Mouse (Mus musculus) limb, embryonic 13.5 days (tissue): Measurements from ENCODE around the gene Myh15. TPM values are rescaled to one million over a fixed set of nuclear protein-coding genes. Genes with fewer than 3 reads are reported as not detected.
"Not testable (repeated sequence)": the region's sequence is repeated elsewhere in the genome, so short reads cannot be mapped to it uniquely, and the experiment has no call there.

ENCODE experiments used
- ATAC-seq: fragments of 200-750 bp; cut with Nextera tagmentation; 2 replicates; pipeline ENCODE4 v1.8.0; 2017; ENCODE audit warnings: low read depth, moderate number of reproducible peaks, moderate TSS enrichment; ENCODE audit not compliant: low FRiP score
- H3K27ac ChIP-seq: fragments of 300-500 bp; sonication (generic); 2 replicates; pipeline ENCODE4 v1.5.1; 2015; ENCODE audit warnings: inconsistent platforms, mild to moderate bottlenecking, moderate library complexity
- H3K27me3 ChIP-seq: fragments of 300-500 bp; sonication (generic); 2 replicates; pipeline ENCODE4 v1.6.1; 2015; ENCODE audit warnings: mild to moderate bottlenecking, inconsistent platforms
- H3K36me3 ChIP-seq: fragments of 300-500 bp; sonication (generic); 2 replicates; pipeline ENCODE4 v1.6.1; 2015; ENCODE audit warnings: inconsistent platforms, mild to moderate bottlenecking, moderate library complexity
- H3K4me1 ChIP-seq: fragments of 300-500 bp; sonication (generic); 2 replicates; pipeline ENCODE4 v1.6.1; 2015; ENCODE audit warnings: inconsistent platforms
- H3K4me2 ChIP-seq: fragments of 300-500 bp; sonication (generic); replicated peaks from 2 replicates; pipeline ENCODE4 v1.6.1; 2015; ENCODE audit warnings: inconsistent platforms, mild to moderate bottlenecking, moderate library complexity
- H3K4me3 ChIP-seq: fragments of 300-500 bp; sonication (generic); 2 replicates; pipeline ENCODE4 v1.5.1; 2015; ENCODE audit warnings: moderate library complexity, mild to moderate bottlenecking, inconsistent platforms
- H3K9ac ChIP-seq: fragments of 300-500 bp; sonication (generic); 2 replicates; pipeline ENCODE4 v1.6.1; 2015; ENCODE audit warnings: mild to moderate bottlenecking, inconsistent platforms
- H3K9me3 ChIP-seq: fragments of 300-500 bp; sonication (generic); 2 replicates; pipeline ENCODE4 v1.6.1; 2016; ENCODE audit warnings: inconsistent platforms
- WGBS: fragments of 180-500 bp; shearing (Covaris S2); methylation state at CpG from one replicate; pipeline ENCODE4 v1.1.7; 2015; 5-methylcytosine and 5-hydroxymethylcytosine counted together
- polyA plus RNA-seq: library from polyadenylated mRNA; unstranded; fragments of >200 nt; fragmentation: Nextera tagmentation; extraction: Ambion mirVana; gene quantifications from 2 replicates; pipeline ENCODE4 v1.2.1, GENCODE M21; 2015

Myh15 gene
- polyA plus RNA-seq, 1 experiment from 2014 or later, result 0.78 TPM

DNA sequence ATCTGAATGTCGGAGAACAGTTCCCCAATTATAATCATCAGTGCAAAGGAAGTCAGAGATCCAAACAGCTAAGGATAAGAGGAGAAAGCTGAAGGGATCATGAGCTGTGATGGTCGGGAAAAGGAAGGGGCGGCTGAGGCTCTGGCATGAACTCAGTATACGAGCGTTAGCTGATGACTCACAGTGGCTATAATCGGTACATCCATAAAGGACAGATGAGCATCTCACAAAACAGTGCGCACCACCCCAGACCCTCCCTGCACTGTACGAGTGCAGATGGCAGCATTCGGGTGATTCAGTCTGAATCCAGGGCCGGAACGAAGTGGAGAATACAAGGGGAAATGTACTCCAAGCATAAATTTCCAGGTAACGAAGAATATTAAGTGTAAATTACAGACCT lies 110.0 kb downstream of the Myh15 start:
- Histone ChIP-seq H3K9me3 (no peaks in the 10 kb centered on the region), H3K4me1 (no peaks in the 10 kb centered on the region), H3K4me2 (no peak overlapping the region), H3K9ac (no peak overlapping the region), H3K4me3 (no peak overlapping the region), H3K27me3 (no peaks in the 10 kb centered on the region), H3K36me3 (no peaks in the 10 kb centered on the region), H3K27ac (no peak overlapping the region)
- ATAC-seq, result no peak
- WGBS, result 82% methylated on average over 12 of the region's 12 CpGs

DNA sequence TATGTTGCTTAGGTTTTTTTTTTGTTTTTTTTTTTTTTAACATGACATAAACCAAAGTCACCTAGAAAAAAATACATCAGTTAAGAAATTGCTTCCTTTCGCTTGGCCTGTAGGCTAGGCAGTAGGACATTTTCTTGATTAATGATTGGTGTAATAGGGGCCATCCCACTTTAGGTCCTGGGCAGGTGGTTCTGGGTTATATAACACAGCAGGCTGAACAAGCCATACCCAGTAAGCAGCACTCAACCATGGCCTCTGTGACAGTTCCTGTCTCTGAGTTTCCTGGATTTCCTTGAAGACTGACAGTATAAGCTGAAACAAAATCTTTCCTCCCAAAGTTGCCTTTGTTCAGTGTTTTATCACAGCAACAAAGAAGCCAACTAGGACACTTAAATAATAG lies 117.8 kb downstream of the Myh15 start:
- Histone ChIP-seq H3K9me3 (no peaks in the 10 kb centered on the region), H3K9ac (no peak overlapping the region), H3K36me3 (no peaks in the 10 kb centered on the region), H3K4me1 (no peaks in the 10 kb centered on the region), H3K27me3 (no peaks in the 10 kb centered on the region), H3K4me3 (no peak overlapping the region), H3K4me2 (no peak overlapping the region), H3K27ac (no peak overlapping the region)
- WGBS, result 85% methylated on average over 1 of the region's 1 CpGs
- ATAC-seq, result no peak

DNA sequence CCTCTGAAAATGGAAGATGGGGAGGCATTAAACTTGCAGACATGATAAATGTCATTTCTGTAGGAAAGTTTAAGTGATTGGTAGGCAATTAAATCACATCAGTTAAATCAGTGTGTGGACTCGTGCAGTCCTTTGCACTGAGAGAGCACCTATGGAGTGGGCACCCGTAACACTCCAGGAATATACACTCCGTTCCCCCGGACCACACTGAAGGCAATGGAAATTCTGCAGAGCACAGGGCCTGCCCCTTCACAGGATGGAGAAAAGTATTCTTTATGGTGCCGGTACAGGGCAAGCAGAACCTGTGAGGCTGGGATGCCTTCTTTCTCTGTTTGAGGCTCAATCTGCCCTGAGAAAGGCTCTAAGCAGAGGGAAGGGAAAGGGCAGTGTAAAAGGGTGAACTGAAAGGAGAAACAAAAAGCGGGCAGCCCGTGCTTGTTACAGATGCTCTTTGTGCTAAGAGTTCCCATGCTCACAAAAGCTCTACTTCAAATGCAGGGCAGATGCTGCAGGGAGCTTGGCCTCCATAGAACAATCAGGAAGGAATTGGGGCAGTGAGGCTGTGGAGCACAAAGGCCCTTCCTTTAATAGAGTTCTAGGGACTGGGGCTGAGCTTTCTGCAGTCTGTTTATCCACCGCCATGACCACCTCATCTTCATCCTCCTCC lies 118.6 kb downstream of the Myh15 start:
- Histone ChIP-seq H3K27me3 (no peaks in the 10 kb centered on the region), H3K4me2 (no peak overlapping the region), H3K4me3 (no peak overlapping the region), H3K4me1 (no peaks in the 10 kb centered on the region), H3K36me3 (no peaks in the 10 kb centered on the region), H3K27ac (no peak overlapping the region), H3K9ac (no peak overlapping the region), H3K9me3 (no peaks in the 10 kb centered on the region)
- no peak for ATAC-seq
- 90% methylated on average over 8 of the region's 8 CpGs for WGBS

DNA sequence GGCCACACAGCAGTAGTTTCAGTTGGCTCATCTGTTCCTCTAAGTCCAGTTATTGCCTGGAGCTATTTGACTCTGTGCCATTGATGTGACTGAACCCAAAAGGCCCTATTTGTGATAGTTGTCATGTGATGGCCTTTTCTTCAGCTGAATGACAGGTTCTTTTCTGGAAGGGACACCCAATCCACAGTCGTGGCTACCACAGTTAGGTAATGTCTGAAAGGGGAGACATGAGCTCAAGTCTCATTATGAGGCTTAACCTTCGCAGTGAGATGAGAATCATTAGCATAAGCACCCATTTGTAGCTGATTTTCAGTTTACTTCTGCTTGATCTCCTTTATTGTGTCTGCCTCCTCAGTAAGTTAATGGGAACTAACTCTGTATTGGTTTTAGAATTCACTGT lies 136.2 kb downstream of the Myh15 start:
- H3K4me3 ChIP-seq, result no peak overlapping the region
- 67% methylated on average over 2 of the region's 2 CpGs for WGBS
- H3K9ac ChIP-seq, result no peak overlapping the region
- H3K4me2 ChIP-seq, result no peak overlapping the region
- H3K36me3 ChIP-seq, result no peaks in the 10 kb centered on the region
- H3K4me1 ChIP-seq, result peaks cover 11% of the 10 kb centered on the region
- no peaks in the 10 kb centered on the region for H3K9me3 ChIP-seq
- no peaks in the 10 kb centered on the region for H3K27me3 ChIP-seq
- ATAC-seq, result no peak
- no peak overlapping the region for H3K27ac ChIP-seq

DNA sequence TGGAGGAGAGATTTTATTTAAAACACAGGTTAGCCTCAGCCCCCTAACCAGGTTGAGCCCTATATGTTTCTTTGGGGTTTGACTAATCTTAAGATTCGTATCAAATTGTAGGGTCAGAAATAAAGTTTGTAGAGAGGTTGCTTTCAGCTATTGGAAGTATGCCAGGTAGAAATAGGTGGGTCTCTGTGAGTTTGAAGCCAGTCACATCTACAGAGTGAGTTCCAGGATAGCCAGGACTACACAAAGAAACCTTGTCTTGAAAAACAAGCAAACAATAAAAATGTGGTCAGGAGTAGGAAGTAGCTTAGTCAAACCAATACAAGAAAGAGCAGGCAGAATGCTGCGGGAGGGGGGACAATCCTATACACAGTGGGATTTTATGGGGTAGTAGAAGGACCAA lies 136.7 kb downstream of the Myh15 start:
- ATAC-seq, result no peak
- Histone ChIP-seq H3K9ac (no peak overlapping the region), H3K4me1 (peaks cover 11% of the 10 kb centered on the region), H3K27ac (no peak overlapping the region), H3K4me2 (no peak overlapping the region), H3K9me3 (no peaks in the 10 kb centered on the region), H3K36me3 (no peaks in the 10 kb centered on the region), H3K27me3 (no peaks in the 10 kb centered on the region), H3K4me3 (no peak overlapping the region)
- 71% methylated on average over 2 of the region's 2 CpGs for WGBS

DNA sequence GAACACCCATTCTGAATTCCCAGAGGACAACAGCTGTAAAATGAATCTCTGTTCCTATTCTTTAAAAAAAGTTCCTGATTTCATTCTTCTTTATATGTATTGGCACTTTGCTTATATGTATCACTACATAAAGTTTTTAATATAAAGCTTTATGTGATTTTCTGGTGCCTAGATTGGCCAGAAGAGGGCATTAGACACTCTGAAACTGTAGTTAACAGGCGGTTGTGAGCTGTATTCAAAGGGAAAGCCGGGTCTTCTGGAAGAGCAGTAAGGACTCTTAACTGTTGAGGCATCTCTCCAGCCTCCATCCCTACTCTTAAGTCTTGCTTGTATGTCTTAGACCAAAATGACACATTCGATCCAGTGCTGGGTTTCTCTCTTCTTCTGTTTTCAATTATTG lies 139.0 kb downstream of the Myh15 start:
- 43% methylated on average over 3 of the region's 3 CpGs for WGBS
- H3K4me3 ChIP-seq, result no peak overlapping the region
- no peak overlapping the region for H3K4me2 ChIP-seq
- H3K9ac ChIP-seq, result no peak overlapping the region
- no peaks in the 10 kb centered on the region for H3K9me3 ChIP-seq
- H3K27me3 ChIP-seq, result no peaks in the 10 kb centered on the region
- H3K36me3 ChIP-seq, result no peaks in the 10 kb centered on the region
- ATAC-seq, result no peak
- H3K27ac ChIP-seq, result no peak overlapping the region
- H3K4me1 ChIP-seq, result peaks cover 11% of the 10 kb centered on the region

DNA sequence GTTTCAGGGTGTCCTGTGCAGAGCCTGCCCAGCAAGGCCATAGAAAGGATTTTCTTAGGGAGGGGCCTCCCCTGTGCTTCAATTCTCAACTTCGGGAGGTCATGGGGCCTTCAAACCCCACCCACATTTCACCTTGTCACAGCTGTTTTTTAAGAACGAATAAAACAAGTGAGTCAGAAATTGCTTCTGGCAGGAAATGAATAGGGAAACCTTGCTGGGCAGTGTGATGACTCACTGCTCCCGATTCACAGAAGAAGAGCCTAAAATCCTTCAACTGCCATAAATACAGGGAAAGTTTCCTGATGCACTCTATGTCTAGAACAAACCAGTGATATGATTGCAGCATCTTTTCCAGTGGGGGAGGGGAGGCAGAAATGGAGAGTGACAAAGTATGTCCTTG lies 140.7 kb downstream of the Myh15 start:
- Histone ChIP-seq H3K4me1 (peaks cover 11% of the 10 kb centered on the region), H3K4me2 (no peak overlapping the region), H3K4me3 (no peak overlapping the region), H3K27ac (no peak overlapping the region), H3K36me3 (no peaks in the 10 kb centered on the region), H3K27me3 (no peaks in the 10 kb centered on the region), H3K9me3 (no peaks in the 10 kb centered on the region), H3K9ac (no peak overlapping the region)
- WGBS, result 36% methylated on average over 3 of the region's 3 CpGs
- ATAC-seq, result no peak

DNA sequence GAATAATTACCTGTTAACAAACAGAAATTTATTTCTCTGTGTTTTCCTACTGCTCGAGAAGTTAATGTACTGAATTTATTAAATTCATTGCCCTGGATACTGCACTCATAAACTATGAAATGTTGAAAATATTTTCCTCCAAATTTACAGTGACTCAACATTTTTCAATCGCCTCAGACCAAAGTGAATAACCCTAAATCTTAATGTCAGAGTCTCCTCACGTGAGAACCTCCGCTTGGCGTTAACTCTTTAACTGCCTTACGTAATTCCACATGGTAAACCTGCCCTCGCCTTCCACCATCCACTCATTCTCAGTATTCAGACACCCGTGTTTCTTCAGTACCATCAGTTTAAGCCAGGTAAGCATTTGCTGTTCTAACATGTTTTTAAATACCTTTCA lies 166.4 kb downstream of the Myh15 start:
- H3K4me1 ChIP-seq, result no peaks in the 10 kb centered on the region
- H3K27me3 ChIP-seq, result no peaks in the 10 kb centered on the region
- H3K4me3 ChIP-seq, result no peak overlapping the region
- H3K9ac ChIP-seq, result no peak overlapping the region
- H3K9me3 ChIP-seq, result peaks cover 3% of the 10 kb centered on the region; the same call in 1 of the 2 replicates
- WGBS, result 53% methylated on average over 8 of the region's 8 CpGs
- no peaks in the 10 kb centered on the region for H3K36me3 ChIP-seq
- no peak overlapping the region for H3K27ac ChIP-seq
- no peak for ATAC-seq
- no peak overlapping the region for H3K4me2 ChIP-seq

DNA sequence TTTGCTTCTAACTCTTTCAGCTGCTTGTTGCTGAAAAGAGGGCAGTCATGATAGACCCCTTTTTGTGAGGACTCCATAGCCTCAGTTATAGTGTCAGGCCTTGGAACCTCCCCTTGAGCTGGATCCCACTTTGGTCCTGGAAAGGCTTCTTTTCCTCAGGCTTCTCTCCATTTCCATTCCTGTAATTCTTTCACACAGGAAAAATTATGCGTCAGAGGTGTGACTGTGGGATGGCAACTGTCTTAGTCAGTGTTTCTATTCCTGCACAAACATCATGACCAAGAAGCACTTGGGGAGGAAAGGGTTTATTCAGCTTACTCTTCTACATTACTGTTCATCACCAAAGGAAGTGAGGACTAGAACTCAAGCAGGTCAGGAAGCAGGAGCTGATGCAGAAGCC lies 186.2 kb downstream of the Myh15 start:
- not testable (repeated sequence) for H3K27ac ChIP-seq, ATAC-seq, H3K4me3 ChIP-seq, H3K36me3 ChIP-seq, H3K4me2 ChIP-seq, H3K4me1 ChIP-seq, H3K9ac ChIP-seq, H3K9me3 ChIP-seq, H3K27me3 ChIP-seq
- 92% methylated on average over 1 of the region's 1 CpGs for WGBS

Other genes starting within 250 kb of the Myh15 start
- gene Retnlb, start 240.6 kb upstream of the Myh15 start, polyA plus RNA-seq, result not detected in 2 replicates
- not detected in 2 replicates for gene Retnla, start 214.9 kb upstream of the Myh15 start, polyA plus RNA-seq
- gene Retnlg, start 184.9 kb upstream of the Myh15 start, polyA plus RNA-seq, result not detected in 2 replicates
- gene Dzip3, start 63.3 kb upstream of the Myh15 start, polyA plus RNA-seq, result 40.2 and 41.0 TPM in 2 replicates
- gene Cip2a, start 63.3 kb upstream of the Myh15 start, polyA plus RNA-seq, result 28.2 and 29.6 TPM in 2 replicates